Comparison of ENCODE assay signal across 8 mouse cellular contexts in genomic region chr5:100429344-100430075, GRCm38 (mm10). TPM values are rescaled to one million over a fixed set of nuclear protein-coding genes. Genes with fewer than 3 reads are reported as not detected.
DNase-seq lines count a peak whose midpoint lies in the region; ATAC-seq and TF ChIP-seq lines count a peak whose summit lies in the region.

No protein-coding gene starts in this region.

- peak overlapping the region; percentile 69 for H3K27ac ChIP-seq in ES-E14 (ENCODE audit: insufficient read depth, low read depth, low read length, poor library complexity, severe bottlenecking)
- peak overlapping the region; percentile 94 for H3K27ac ChIP-seq in forebrain, embryonic 15.5 days (replicated peaks)

- peaks cover 0 to 11% of the 10 kb centered on the region in 2 experiments; a peak in 2 of 4 replicates for H3K4me1 ChIP-seq in ES-E14 (ENCODE audit: control insufficient read depth in 2 of 2, insufficient read depth in 2 of 2, low read length in 2 of 2, poor library complexity in 1 of 2)
- peaks cover 50% of the 10 kb centered on the region for H3K4me1 ChIP-seq in forebrain, embryonic 15.5 days
- H3K4me1 ChIP-seq in lung, adult 2 months (ENCODE audit: control insufficient read depth, insufficient read depth, low read length) = peaks cover 16% of the 10 kb centered on the region

- peak; percentile 100 for ATAC-seq in forebrain, embryonic 15.5 days (replicated peaks)
- peak; percentile 99 for ATAC-seq in neutrophil, adult 5-6 weeks (ENCODE audit: extremely low read depth, insufficient number of reproducible peaks, low FRiP score, poor library complexity, severe bottlenecking)

- H3K36me3 ChIP-seq in ES-E14 (ENCODE audit: control insufficient read depth, insufficient read depth, low read length, poor library complexity, severe bottlenecking) = peaks cover 31% of the 10 kb centered on the region
- H3K36me3 ChIP-seq in forebrain, embryonic 15.5 days = peaks cover 27% of the 10 kb centered on the region

- WGBS in forebrain, embryonic 15.5 days = under 1% methylated on average over 53 of the region's 53 CpGs
- WGBS in lung, adult 2 months = under 1% methylated on average over 53 of the region's 53 CpGs

- H3K9ac ChIP-seq in ES-E14 (ENCODE audit: insufficient read depth, low read depth, low read length, poor library complexity, severe bottlenecking) = peak overlapping the region; percentile 97
- peak overlapping the region; percentile 93 for H3K9ac ChIP-seq in forebrain, embryonic 15.5 days (replicated peaks)

- DNase-seq in ES-E14 (ENCODE audit: low read depth, low spot score) = peak; percentile 92
- peak; percentile 95 for DNase-seq in cerebellum, adult 11-12 months
- peak; percentile 92 for DNase-seq in heart, postnatal 25 days (ENCODE audit: low spot score)
- peak; percentile 91 to 96 for DNase-seq in layer of hippocampus, adult 18-20 months (ENCODE audit: low spot score in 2 of 2)
- DNase-seq in lung, adult 2 months = peak; percentile 88
- peak; percentile 78 to 85 for DNase-seq in thymus, adult 18-20 months

- no peaks in the 10 kb centered on the region for H3K9me3 ChIP-seq in ES-E14 (ENCODE audit: control insufficient read depth, insufficient read depth, low read depth, low read length)
- H3K9me3 ChIP-seq in forebrain, embryonic 15.5 days = no peaks in the 10 kb centered on the region

- peak overlapping the region; percentile 90 for H3K4me2 ChIP-seq in forebrain, embryonic 15.5 days (replicated peaks)

- peak; percentile 83 for TF ChIP-seq POLR2A in lung, adult 2 months (IDR thresholded peaks at IDR 0.05; ENCODE audit: borderline replicate concordance, extremely low read depth, low read depth, low read length)

- no peak for TF ChIP-seq CTCF in lung, adult 2 months (IDR thresholded peaks at IDR 0.05; ENCODE audit: insufficient read depth, low read length)

- in situ Hi-C loops in ES-E14 (cut with MboI; ENCODE audit: low sequenced_read_pairs in 2 of 2, unreplicated experiment in 2 of 2) = no loop called here

- H3K4me3 ChIP-seq in ES-E14 (ENCODE audit: insufficient read depth in 1 of 2, low read depth in 1 of 2, low read length in 2 of 2, poor library complexity in 1 of 2, severe bottlenecking in 1 of 2) = peak overlapping the region; percentile 86 to 92
- H3K4me3 ChIP-seq in forebrain, embryonic 15.5 days = peak overlapping the region; percentile 98
- H3K4me3 ChIP-seq in lung, adult 2 months (replicated peaks; ENCODE audit: extremely low read depth, low read depth, low read length) = peak overlapping the region; percentile 83

- intact Hi-C loops in heart, postnatal 25 days (cut with DNase I) = loop anchor here (5.0 to 10.0 kb wide), 3 partner anchors 68 to 455 kb away; partner anchors contain the start of genes 4930524J08Rik, Cops4 and Hnrnpd

- H3K27me3 ChIP-seq in forebrain, embryonic 15.5 days = no peaks in the 10 kb centered on the region

TF ChIP-seq in ES-E14, 5 proteins besides CTCF, POLR2A, EP300 and RAD21:
- TF ChIP-seq CHD2 (IDR thresholded peaks at IDR 0.05; ENCODE audit: low read depth, low read length) = peak; percentile 98
- TF ChIP-seq ZC3H11A (IDR thresholded peaks at IDR 0.05; ENCODE audit: borderline replicate concordance, low read depth, low read length) = no peak

RNA-seq across cellular contexts. Expression of gene Sec31a, which starts 13.5 kb away (rescaled TPM):
- 72.7 and 94.5 TPM in 2 replicates for total RNA-seq in ES-E14 (2012; rRNA removed)
- polyA plus RNA-seq in forebrain, embryonic 15.5 days (2015; fragmentation: Nextera tagmentation; extraction: Ambion mirVana) = 79.3 and 83.0 TPM in 2 replicates
- total RNA-seq in heart, postnatal 25 days (2021) = 100 to 1,000 TPM; 111 to 116 TPM
- 100 to 1,000 TPM; 105 to 107 TPM for total RNA-seq in layer of hippocampus, adult 18-20 months (2021)
- polyA plus RNA-seq in lung, adult 2 months (2012; rRNA removed) = 192 and 194 TPM in 2 replicates
- 90.9 and 98.6 TPM in 2 replicates for total RNA-seq in neutrophil, adult 5-6 weeks (2017)

Comparison
In these comparisons a context has a peak if more than half of its experiments do, and no peak if none do; other contexts are left out.
1. Peak in every context shown above with its lines: DNase-seq, ATAC-seq, H3K4me3 ChIP-seq and H3K27ac ChIP-seq.